Mouse (Mus musculus) liver, embryonic 12.5 days (tissue): Measurements from ENCODE around the gene Tmbim6. TPM values are rescaled to one million over a fixed set of nuclear protein-coding genes. Genes with fewer than 3 reads are reported as not detected.
"Not testable (repeated sequence)": the region's sequence is repeated elsewhere in the genome, so short reads cannot be mapped to it uniquely, and the experiment has no call there.

Source experiments
- ATAC-seq: fragments of 200-750 bp; cut with Nextera tagmentation; 2 replicates; pipeline ENCODE4 v1.8.0; 2017; ENCODE audit warnings: moderate number of reproducible peaks, mild to moderate bottlenecking, moderate library complexity
- H3K27ac ChIP-seq: fragments of 300-500 bp; sonication (generic); 2 replicates; pipeline ENCODE4 v1.5.1; 2016; ENCODE audit warnings: mild to moderate bottlenecking
- H3K27me3 ChIP-seq: fragments of 300-500 bp; sonication (generic); replicated peaks from 2 replicates; pipeline ENCODE4 v1.6.1; 2016; ENCODE audit warnings: mild to moderate bottlenecking, moderate library complexity
- H3K36me3 ChIP-seq: fragments of 300-500 bp; sonication (generic); 2 replicates; pipeline ENCODE4 v1.6.1; 2016; ENCODE audit warnings: mild to moderate bottlenecking, moderate library complexity
- H3K4me1 ChIP-seq: fragments of 300-500 bp; sonication (generic); 2 replicates; pipeline ENCODE4 v1.6.1; 2016
- H3K4me2 ChIP-seq: fragments of 300-500 bp; sonication (generic); 2 replicates; pipeline ENCODE4 v1.6.1; 2016; ENCODE audit warnings: mild to moderate bottlenecking, moderate library complexity
- H3K4me3 ChIP-seq: fragments of 300-500 bp; sonication (generic); 2 replicates; pipeline ENCODE4 v1.5.1; 2016; ENCODE audit warnings: mild to moderate bottlenecking, moderate library complexity
- H3K9ac ChIP-seq: fragments of 300-500 bp; sonication (generic); 2 replicates; pipeline ENCODE4 v1.6.1; 2016; ENCODE audit warnings: mild to moderate bottlenecking, moderate library complexity
- H3K9me3 ChIP-seq: fragments of 300-500 bp; sonication (generic); replicated peaks from 2 replicates; pipeline ENCODE4 v1.6.1; 2016; ENCODE audit warnings: mild to moderate bottlenecking, moderate library complexity
- WGBS: fragments of 180-500 bp; shearing (Covaris S2); methylation state at CpG from one replicate; pipeline ENCODE4 v1.1.7; 2016; ENCODE audit not compliant: insufficient replicate concordance; 5-methylcytosine and 5-hydroxymethylcytosine counted together
- polyA plus RNA-seq: library from polyadenylated mRNA; unstranded; fragments of >200 nt; fragmentation: Nextera tagmentation; extraction: Ambion mirVana; gene quantifications from 2 replicates; pipeline ENCODE4 v1.2.1, GENCODE M21; 2016

Tmbim6 gene
- polyA plus RNA-seq, 1 experiment from 2014 or later = 201 TPM

DNA sequence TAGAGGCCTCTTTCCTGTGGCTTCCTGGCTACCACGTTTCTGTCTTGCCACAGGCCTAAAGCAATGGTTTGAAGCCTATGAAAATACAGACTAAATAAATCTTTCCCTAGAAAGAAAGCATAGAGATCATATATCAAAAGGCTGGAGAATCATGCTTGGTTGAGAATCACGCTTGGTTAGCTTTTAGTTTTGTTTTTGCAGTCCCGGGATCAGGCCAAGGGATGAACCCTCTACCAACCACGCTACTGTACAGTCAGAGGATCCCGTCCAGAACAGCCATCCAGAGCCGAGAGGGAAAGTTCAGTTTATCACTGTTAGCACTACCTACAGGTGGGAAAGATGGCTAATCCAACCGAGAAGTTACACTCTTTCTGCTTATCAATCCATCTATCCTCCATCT lies 49.7 kb downstream of the Tmbim6 start:
- Histone ChIP-seq H3K36me3 (peaks cover 9% of the 10 kb centered on the region), H3K27me3 (no peaks in the 10 kb centered on the region), H3K27ac (no peak overlapping the region), H3K4me3 (no peak overlapping the region), H3K9ac (no peak overlapping the region), H3K9me3 (no peaks in the 10 kb centered on the region), H3K4me2 (no peak overlapping the region), H3K4me1 (peaks cover 29% of the 10 kb centered on the region)
- 67% methylated on average over 7 of the region's 7 CpGs for WGBS
- ATAC-seq = no peak

DNA sequence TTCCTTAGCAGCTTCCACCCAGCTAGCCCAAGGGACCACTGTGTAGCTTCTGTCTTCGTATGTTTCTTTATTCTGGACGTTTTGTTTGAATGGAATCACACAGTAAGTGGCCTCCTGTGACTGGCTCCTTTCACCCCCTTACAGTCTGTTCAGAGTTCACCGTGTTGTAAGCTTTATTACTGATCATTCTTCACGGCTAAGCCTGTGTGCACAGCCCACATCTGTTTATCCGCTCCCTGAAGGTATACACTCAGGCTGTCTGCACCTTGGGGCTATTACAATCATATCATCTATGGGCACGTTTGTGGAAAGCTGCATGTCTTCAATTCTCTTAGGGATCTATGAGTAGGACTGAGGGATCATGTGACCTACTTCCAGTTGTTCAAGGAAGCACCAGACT lies 52.9 kb downstream of the Tmbim6 start:
- Histone ChIP-seq H3K27me3 (no peaks in the 10 kb centered on the region), H3K9ac (no peak overlapping the region), H3K4me3 (no peak overlapping the region), H3K9me3 (no peaks in the 10 kb centered on the region), H3K36me3 (no peaks in the 10 kb centered on the region), H3K27ac (no peak overlapping the region), H3K4me1 (peaks cover 40% of the 10 kb centered on the region), H3K4me2 (no peak overlapping the region)
- no peak for ATAC-seq
- WGBS = 67% methylated on average over 6 of the region's 6 CpGs

DNA sequence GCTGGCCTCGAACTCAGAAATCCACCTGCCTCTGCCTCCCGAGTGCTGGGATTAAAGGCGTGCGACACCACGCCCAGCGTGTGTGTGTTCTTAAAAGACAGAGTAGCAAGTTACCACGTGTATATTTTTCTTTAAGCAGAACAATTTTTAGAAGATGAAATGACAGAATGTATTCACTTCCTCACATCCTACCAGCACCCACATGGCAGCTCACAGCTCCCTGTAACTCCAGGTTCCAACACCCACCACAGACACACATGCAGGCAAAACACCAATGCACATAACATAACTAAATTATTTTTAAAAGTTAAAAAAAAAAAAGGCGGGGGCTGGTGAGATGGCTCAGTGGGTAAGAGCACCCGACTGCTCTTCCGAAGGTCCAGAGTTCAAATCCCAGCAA lies 53.5 kb downstream of the Tmbim6 start:
- H3K9me3 ChIP-seq, H3K27ac ChIP-seq, H3K4me3 ChIP-seq, H3K27me3 ChIP-seq, ATAC-seq, H3K9ac ChIP-seq, H3K4me2 ChIP-seq, H3K36me3 ChIP-seq: not testable (repeated sequence)
- H3K4me1 ChIP-seq = peaks cover 40% of the 10 kb centered on the region
- 81% methylated on average over 10 of the region's 10 CpGs for WGBS

DNA sequence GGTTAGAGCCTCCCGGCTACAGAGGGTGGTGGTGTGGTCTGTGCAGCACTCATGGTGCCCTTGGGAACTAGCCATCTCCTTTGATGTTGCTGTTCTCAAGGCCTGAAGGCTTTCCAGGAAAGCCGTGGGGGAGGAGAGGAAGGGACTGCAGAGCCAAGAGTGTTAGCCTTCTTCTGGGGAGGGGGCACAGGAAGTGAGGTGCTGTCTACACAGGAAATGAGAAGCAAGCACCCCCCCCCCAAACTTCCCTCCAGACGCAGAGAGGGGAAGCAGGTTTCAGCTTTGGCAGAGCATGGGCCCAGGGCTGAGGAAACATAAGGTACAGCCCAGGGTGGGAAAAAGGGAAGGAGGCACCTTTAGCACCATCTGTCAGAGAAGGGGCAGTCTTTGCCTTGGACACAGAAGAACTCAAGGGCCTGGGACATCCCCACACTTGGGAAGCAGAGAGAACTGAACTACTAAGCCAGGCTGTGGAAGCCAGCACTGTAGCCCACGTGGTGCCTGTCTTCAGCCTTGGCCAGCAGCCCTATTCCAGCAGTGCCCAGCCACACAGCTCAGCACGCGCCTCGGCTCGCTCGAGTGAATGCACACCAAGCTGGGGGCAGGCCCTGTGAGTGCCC lies 56.6 kb downstream of the Tmbim6 start:
- Histone ChIP-seq H3K9me3 (no peaks in the 10 kb centered on the region), H3K4me3 (no peak overlapping the region), H3K36me3 (no peaks in the 10 kb centered on the region), H3K4me2 (peak overlapping the region; percentile 44), H3K9ac (peak overlapping the region; percentile 19; the same call in 1 of the 2 replicates), H3K4me1 (peaks cover 37% of the 10 kb centered on the region), H3K27ac (0 out of 2 replicates have a peak overlapping the region, but pooled peaks have one; percentile 8), H3K27me3 (no peaks in the 10 kb centered on the region)
- 23% methylated on average over 9 of the region's 9 CpGs for WGBS
- ATAC-seq = peak; percentile 42

DNA sequence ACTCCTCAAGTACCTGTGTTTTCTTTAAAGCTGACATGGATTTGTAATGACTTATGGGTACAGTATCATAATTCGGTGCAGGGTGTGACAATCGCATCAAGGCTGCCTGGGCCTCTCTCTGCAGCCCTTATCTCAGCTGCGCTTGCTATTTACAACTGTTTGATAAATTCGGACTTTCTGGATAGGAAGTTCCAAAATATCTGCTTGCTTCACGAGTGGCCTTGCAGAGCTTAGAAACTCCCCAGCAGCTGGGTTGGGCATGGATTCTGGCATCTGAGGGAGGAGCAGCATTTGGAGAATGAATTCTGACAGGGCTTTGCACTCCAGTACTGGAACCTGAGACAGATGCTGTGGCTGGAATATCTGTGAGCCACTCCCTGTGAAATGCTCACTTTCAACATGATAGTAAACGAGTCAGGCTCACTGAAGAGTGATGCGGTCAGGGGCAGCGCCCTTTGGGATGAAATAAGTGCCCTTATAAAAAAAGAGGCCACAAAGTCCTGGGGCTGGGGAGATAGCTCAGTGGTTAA lies 57.1 kb downstream of the Tmbim6 start:
- H3K4me2 ChIP-seq = peak overlapping the region; percentile 44
- H3K9me3 ChIP-seq = no peaks in the 10 kb centered on the region
- peak overlapping the region; percentile 19; the same call in 1 of the 2 replicates for H3K9ac ChIP-seq
- H3K4me1 ChIP-seq = peaks cover 37% of the 10 kb centered on the region
- WGBS = 18% methylated on average over 8 of the region's 8 CpGs
- H3K27me3 ChIP-seq = no peaks in the 10 kb centered on the region
- H3K36me3 ChIP-seq = no peaks in the 10 kb centered on the region
- 0 out of 2 replicates have a peak overlapping the region, but pooled peaks have one; percentile 8 for H3K27ac ChIP-seq
- no peak overlapping the region for H3K4me3 ChIP-seq
- peak; percentile 75 for ATAC-seq

DNA sequence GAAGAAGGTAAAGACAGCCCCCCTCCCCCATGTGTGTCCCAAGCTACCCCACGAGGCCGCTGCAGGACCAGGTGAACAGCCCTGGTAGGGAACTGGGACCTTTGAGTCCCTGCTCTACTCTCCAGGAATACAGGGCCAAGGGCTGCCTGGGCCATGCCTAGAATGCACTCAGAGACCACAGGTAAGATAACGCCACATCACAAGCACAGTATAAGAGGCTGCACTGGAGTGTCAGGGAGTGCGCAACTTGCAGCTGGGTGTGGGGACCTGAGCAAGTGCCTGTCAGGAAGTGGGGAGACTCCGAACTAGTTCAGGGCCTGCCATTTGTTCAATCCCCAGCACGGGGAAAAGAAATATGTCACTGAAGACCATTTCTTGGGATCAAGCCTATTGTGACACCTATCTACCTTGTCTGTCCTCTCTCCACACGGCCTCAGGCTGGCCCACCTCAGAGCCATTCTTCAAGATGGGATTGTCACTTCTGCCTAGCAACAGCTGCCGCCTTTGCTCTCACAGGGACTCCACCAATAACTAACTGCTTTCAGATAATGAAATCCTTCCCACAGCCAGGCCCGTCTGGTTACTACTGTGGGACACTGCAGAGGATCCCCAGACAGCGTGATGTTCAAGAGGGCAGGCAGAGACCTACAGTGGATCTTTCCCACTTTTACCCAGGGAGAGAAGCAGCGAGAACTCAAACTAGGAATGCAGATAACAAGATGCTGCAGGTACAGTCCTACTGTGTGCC lies 60.6 kb downstream of the Tmbim6 start:
- Histone ChIP-seq H3K27ac (no peak overlapping the region), H3K4me3 (no peak overlapping the region), H3K36me3 (no peaks in the 10 kb centered on the region), H3K9me3 (no peaks in the 10 kb centered on the region), H3K4me1 (peaks cover 64% of the 10 kb centered on the region), H3K4me2 (no peak overlapping the region), H3K27me3 (peaks cover 21% of the 10 kb centered on the region), H3K9ac (no peak overlapping the region)
- WGBS = 65% methylated on average over 11 of the region's 11 CpGs
- ATAC-seq = no peak

DNA sequence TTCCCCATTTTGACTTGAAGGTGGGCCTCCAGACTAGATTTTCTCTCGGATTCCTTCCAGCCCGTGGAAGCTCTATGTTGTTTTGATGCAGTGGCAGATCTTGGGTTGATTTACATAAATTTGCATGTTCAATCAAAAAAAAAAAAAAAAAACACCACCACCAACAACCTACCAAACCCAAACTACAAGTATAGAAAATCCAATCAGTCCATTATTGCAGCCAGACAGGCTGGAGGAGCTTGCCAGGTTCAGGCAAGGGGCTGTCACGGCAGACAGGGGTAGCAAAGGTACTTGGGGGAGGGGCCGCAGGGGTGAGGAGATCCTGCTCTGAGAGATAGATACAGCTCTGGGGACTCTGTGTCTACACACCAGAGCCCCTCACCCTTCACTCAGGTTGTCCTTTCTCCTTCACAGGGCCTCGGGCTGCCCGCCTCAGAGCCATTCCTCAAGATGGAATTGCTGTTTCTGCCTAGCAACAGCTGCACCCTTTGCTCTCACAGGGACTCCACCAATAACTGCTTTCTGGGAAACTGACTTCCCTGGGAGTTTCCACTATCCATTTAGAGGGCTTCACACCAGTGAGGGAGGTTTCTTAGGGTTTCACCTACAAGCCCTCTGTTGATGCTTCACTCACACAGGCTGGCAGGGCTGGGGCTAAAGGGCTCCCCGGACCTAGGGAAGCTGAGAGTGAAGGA lies 62.0 kb downstream of the Tmbim6 start:
- Histone ChIP-seq H3K4me2 (no peak overlapping the region), H3K36me3 (no peaks in the 10 kb centered on the region), H3K27ac (no peak overlapping the region), H3K4me3 (no peak overlapping the region), H3K9ac (no peak overlapping the region), H3K27me3 (peaks cover 21% of the 10 kb centered on the region), H3K4me1 (peaks cover 57% of the 10 kb centered on the region), H3K9me3 (no peaks in the 10 kb centered on the region)
- no peak for ATAC-seq
- 71% methylated on average over 7 of the region's 7 CpGs for WGBS

DNA sequence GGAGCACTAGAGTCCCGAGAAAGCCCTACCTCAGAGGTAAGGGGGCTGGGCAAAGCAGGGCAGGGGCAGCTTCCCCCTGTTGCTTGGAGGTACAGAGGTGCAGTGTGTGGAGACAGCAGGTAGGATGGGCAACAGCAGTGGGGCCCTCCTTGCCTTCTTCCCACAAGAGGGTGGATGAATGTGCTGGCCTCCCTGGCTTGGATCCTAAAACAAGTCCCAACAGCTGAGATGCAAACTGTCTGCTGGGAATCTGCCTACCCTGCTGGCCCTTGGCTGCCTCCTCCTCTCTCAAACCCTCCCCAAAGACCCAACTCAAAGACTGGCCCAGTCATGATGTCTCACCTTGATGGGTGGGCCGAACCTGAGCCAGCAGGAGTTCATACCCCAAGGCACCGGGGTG lies 62.7 kb downstream of the Tmbim6 start:
- Histone ChIP-seq H3K4me3 (no peak overlapping the region), H3K27ac (no peak overlapping the region), H3K4me2 (no peak overlapping the region), H3K36me3 (no peaks in the 10 kb centered on the region), H3K9me3 (no peaks in the 10 kb centered on the region), H3K27me3 (peaks cover 21% of the 10 kb centered on the region), H3K4me1 (peaks cover 50% of the 10 kb centered on the region), H3K9ac (no peak overlapping the region)
- ATAC-seq = no peak
- WGBS = 79% methylated on average over 3 of the region's 3 CpGs

DNA sequence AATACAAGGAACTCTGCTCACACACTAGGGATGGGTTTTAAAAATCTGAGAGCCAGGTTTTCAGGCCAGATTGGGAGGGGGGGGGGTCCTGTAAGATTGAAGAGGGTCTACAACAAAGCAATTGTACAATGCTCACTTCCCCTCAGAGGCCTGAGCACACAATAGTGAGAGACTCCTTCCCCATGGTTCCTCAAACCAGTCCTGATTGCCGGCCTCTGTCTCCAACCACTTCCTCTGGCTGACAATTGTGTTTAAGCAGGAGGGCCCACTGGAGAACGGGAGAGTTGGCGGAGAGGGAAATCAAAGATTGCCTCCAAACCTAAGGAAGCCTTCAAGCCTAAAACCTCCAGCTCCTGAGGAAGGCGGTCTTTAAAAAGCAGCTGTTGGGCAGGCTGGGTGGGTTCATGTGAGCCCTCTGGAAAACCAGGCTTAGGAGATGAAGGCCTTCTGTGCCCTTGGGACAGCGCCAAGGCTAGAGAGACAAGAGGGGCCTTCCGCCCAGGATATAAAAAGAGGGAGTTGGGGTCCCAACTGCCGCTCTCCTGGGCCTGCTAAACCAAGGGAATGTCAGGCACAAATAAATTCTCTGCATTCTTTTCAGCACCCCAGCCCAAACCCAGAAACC lies 63.8 kb downstream of the Tmbim6 start:
- H3K9me3 ChIP-seq = no peaks in the 10 kb centered on the region
- H3K9ac ChIP-seq = peak overlapping the region; percentile 67
- peak overlapping the region; percentile 71 for H3K4me3 ChIP-seq
- 21% methylated on average over 7 of the region's 7 CpGs for WGBS
- peaks cover 39% of the 10 kb centered on the region for H3K4me1 ChIP-seq
- H3K4me2 ChIP-seq = peak overlapping the region; percentile 96
- no peaks in the 10 kb centered on the region for H3K36me3 ChIP-seq
- peak overlapping the region; percentile 46 for H3K27ac ChIP-seq
- no peak for ATAC-seq
- H3K27me3 ChIP-seq = peaks cover 21% of the 10 kb centered on the region

DNA sequence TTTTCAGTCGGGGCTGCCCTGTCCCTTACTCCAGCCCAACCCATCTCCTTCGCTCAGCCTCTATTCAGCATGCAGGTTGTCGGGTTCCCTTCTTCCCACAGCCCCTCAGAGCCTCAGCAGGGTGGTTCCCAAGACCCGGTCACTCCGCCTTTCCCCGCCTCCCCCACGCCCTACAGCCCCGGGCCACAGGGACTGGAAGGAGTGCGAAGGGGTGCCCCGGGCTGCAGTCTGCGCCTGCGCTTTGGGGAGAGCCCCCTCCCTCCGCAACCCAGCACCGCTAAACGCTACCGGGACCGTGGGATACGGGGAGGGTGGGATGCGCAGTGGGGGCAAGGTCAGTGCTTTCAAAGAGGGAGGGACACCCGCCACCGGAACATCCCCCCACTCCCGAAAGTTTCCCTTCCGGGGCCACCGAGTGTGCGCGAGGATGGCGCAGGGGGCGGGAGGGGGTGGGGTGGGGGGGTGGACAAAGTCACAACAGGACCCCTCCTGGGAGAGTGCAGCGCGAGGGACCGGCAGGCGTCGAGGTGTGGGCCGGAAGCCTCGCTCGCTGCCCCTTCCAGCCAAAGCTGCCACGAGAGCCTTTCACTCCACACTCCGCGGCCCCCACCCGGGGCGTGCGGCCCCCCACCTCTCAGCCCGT lies 64.4 kb downstream of the Tmbim6 start:
- peak; percentile 41 for ATAC-seq
- Histone ChIP-seq H3K9ac (peak overlapping the region; percentile 67), H3K4me3 (peak overlapping the region; percentile 71), H3K4me1 (peaks cover 36% of the 10 kb centered on the region), H3K9me3 (no peaks in the 10 kb centered on the region), H3K36me3 (0 out of 2 replicates have a peak, but pooled peaks cover 4% of the 10 kb centered on the region), H3K27ac (peak overlapping the region; percentile 46), H3K27me3 (peaks cover 21% of the 10 kb centered on the region), H3K4me2 (peak overlapping the region; percentile 96)
- WGBS = under 1% methylated on average over 43 of the region's 43 CpGs
